Comparison of ENCODE assay signal across 8 mouse cellular contexts in genomic region chr7:28981651-28982273, GRCm38 (mm10). TPM values are rescaled to one million over a fixed set of nuclear protein-coding genes. Genes with fewer than 3 reads are reported as not detected.
A peak's percentile ranks its signal among the peaks of the same experiment; 100 is the strongest.
DNase-seq lines count a peak whose midpoint lies in the region; ATAC-seq and TF ChIP-seq lines count a peak whose summit lies in the region.

TSS of gene Eif3k (minus strand) at chr7:28981864.
TSS of gene Map4k1 (plus strand) at chr7:28982050.

- H3K4me3 ChIP-seq in bone marrow macrophage, adult 2 months (ENCODE audit: insufficient read depth, low read length), result peak within 1 kb of the TSS; percentile 81
- H3K4me3 ChIP-seq in embryonic fibroblast, embryonic 13.5 days (ENCODE audit: insufficient read depth, low read length), result peak within 1 kb of the TSS; percentile 93
- H3K4me3 ChIP-seq in kidney, embryonic 14.5 days (ENCODE audit: low read length), result peak within 1 kb of the TSS; percentile 77
- H3K4me3 ChIP-seq in limb, embryonic 15.5 days, result peak within 1 kb of the TSS; percentile 75

- H3K4me1 ChIP-seq in bone marrow macrophage, adult 2 months (ENCODE audit: control insufficient read depth, insufficient read depth, low read length), result peaks cover 17% of the 10 kb centered on the region
- no peaks in the 10 kb centered on the region for H3K4me1 ChIP-seq in embryonic fibroblast, embryonic 13.5 days (ENCODE audit: control insufficient read depth, insufficient read depth, low read length)
- H3K4me1 ChIP-seq in kidney, embryonic 14.5 days (ENCODE audit: control insufficient read depth, insufficient read depth, low read length), result peaks cover 10% of the 10 kb centered on the region; the same call in 1 of the 2 replicates
- peaks cover 21% of the 10 kb centered on the region for H3K4me1 ChIP-seq in limb, embryonic 15.5 days

- H3K9ac ChIP-seq in kidney, embryonic 14.5 days (ENCODE audit: low read depth, low read length), result peak within 1 kb of the TSS; percentile 88
- peak within 1 kb of the TSS; percentile 82 for H3K9ac ChIP-seq in limb, embryonic 15.5 days

- H3K27me3 ChIP-seq in kidney, embryonic 14.5 days (ENCODE audit: control insufficient read depth, insufficient read depth, low read length), result no peaks in the 10 kb centered on the region
- H3K27me3 ChIP-seq in limb, embryonic 15.5 days, result no peaks in the 10 kb centered on the region

- peak; percentile 95 for ATAC-seq in kidney, embryonic 14.5 days (ENCODE audit: low FRiP score, low TSS enrichment)
- ATAC-seq in limb, embryonic 15.5 days (ENCODE audit: insufficient number of reproducible peaks, low FRiP score, low TSS enrichment, low read depth), result peak; percentile 95

- H3K27ac ChIP-seq in bone marrow macrophage, adult 2 months (ENCODE audit: insufficient read depth, low read depth, low read length), result peak within 1 kb of the TSS; percentile 87
- peak within 1 kb of the TSS; percentile 50 for H3K27ac ChIP-seq in embryonic fibroblast, embryonic 13.5 days (ENCODE audit: insufficient read depth, low read length)
- H3K27ac ChIP-seq in kidney, embryonic 14.5 days (ENCODE audit: low read depth, low read length), result peak within 1 kb of the TSS; percentile 73; the same call in 1 of the 2 replicates
- H3K27ac ChIP-seq in limb, embryonic 15.5 days, result peak within 1 kb of the TSS; percentile 92

- TF ChIP-seq POLR2A in bone marrow macrophage, adult 2 months (IDR thresholded peaks at IDR 0.05; ENCODE audit: borderline replicate concordance, low read depth, low read length), result 0 out of 2 replicates have a peak, but pooled peaks have one; percentile 13
- TF ChIP-seq POLR2A in embryonic fibroblast, embryonic 13.5 days (IDR thresholded peaks at IDR 0.05; ENCODE audit: low read depth, low read length), result peak; percentile 97

- peak within 1 kb of the TSS; percentile 96 for H3K4me2 ChIP-seq in kidney, embryonic 14.5 days (replicated peaks; ENCODE audit: low read depth, low read length)
- peak within 1 kb of the TSS; percentile 81 for H3K4me2 ChIP-seq in limb, embryonic 15.5 days

- H3K36me3 ChIP-seq in kidney, embryonic 14.5 days (ENCODE audit: control insufficient read depth, insufficient read depth, low read length), result peaks cover 28% of the 10 kb centered on the region
- H3K36me3 ChIP-seq in limb, embryonic 15.5 days, result peaks cover 25% of the 10 kb centered on the region

- no peak for TF ChIP-seq CTCF in bone marrow macrophage, adult 2 months (IDR thresholded peaks at IDR 0.05; ENCODE audit: low read depth, low read length)
- no peak for TF ChIP-seq CTCF in embryonic fibroblast, embryonic 13.5 days (IDR thresholded peaks at IDR 0.05; ENCODE audit: borderline replicate concordance, insufficient read depth, low read length)

- DNase-seq in A20 (ENCODE audit: low read depth, low spot score), result peak; percentile 100
- DNase-seq in heart, adult 9 months (ENCODE audit: low spot score in 2 of 2), result peak; percentile 98
- DNase-seq in monocyte, adult 2 months (ENCODE audit: low read depth in 1 of 2, low spot score in 2 of 2), result peak; percentile 92 to 93
- DNase-seq in spleen, postnatal 36 days (ENCODE audit: low spot score in 2 of 2), result peak; percentile 97 to 99

- WGBS in kidney, embryonic 14.5 days, result 0% methylated on average over 36 of the region's 36 CpGs
- under 1% methylated on average over 36 of the region's 36 CpGs for WGBS in limb, embryonic 15.5 days

- H3K9me3 ChIP-seq in kidney, embryonic 14.5 days (ENCODE audit: control insufficient read depth, low read length), result no peaks in the 10 kb centered on the region
- no peaks in the 10 kb centered on the region for H3K9me3 ChIP-seq in limb, embryonic 15.5 days

RNA-seq across cellular contexts. Expression of gene Eif3k, which starts in this region (rescaled TPM):
- 228 TPM in 2 replicates for polyA plus RNA-seq in bone marrow macrophage, adult 2 months (2012; ENCODE audit: insufficient read depth, insufficient read length, missing spikeins)
- polyA plus RNA-seq in embryonic fibroblast, embryonic 13.5 days (2011; ENCODE audit: insufficient read length, low read depth, missing spikeins), result 328 and 347 TPM in 2 replicates
- polyA plus RNA-seq in kidney, embryonic 14.5 days (2014; fragmentation: Nextera tagmentation; extraction: Ambion mirVana), result 458 and 497 TPM in 2 replicates
- polyA plus RNA-seq in limb, embryonic 15.5 days (2015; fragmentation: Nextera tagmentation; extraction: Ambion mirVana), result 372 and 387 TPM in 2 replicates

RNA-seq across cellular contexts. Expression of gene Map4k1, which starts in this region (rescaled TPM):
- 9.6 and 12.0 TPM in 2 replicates for polyA plus RNA-seq in bone marrow macrophage, adult 2 months (2012; ENCODE audit: insufficient read depth, insufficient read length, missing spikeins)
- 2.0 and 2.2 TPM in 2 replicates for polyA plus RNA-seq in embryonic fibroblast, embryonic 13.5 days (2011; ENCODE audit: insufficient read length, low read depth, missing spikeins)
- polyA plus RNA-seq in kidney, embryonic 14.5 days (2014; fragmentation: Nextera tagmentation; extraction: Ambion mirVana), result 9.8 and 12.6 TPM in 2 replicates
- polyA plus RNA-seq in limb, embryonic 15.5 days (2015; fragmentation: Nextera tagmentation; extraction: Ambion mirVana), result 7.2 and 7.6 TPM in 2 replicates

Comparison
In these comparisons a context has a peak if more than half of its experiments do, and no peak if none do; other contexts are left out.
1. Peak in every context shown above with its lines: DNase-seq, ATAC-seq, H3K4me3 ChIP-seq and H3K27ac ChIP-seq.